Mouse (Mus musculus) heart, adult 2 months (tissue): Measurements from ENCODE around the gene Adamts12.

Source experiments
- EP300 ChIP-seq: fragments of 200-500 bp; IDR thresholded peaks from 2 replicates; pipeline ENCODE4 v1.6.1; 2011; ENCODE audit warnings: low read depth, low read length, control low read depth; ENCODE audit not compliant: insufficient read depth
- POLR2A ChIP-seq: fragments of 200-500 bp; IDR thresholded peaks from 2 replicates; pipeline ENCODE4 v1.6.1; 2011; ENCODE audit warnings: mild to moderate bottlenecking, low read depth, low read length, control low read depth; ENCODE audit not compliant: insufficient read depth

GRCm38 (mm10) chr15:11116303-11116702 lies 51.7 kb downstream of the Adamts12 start:
- TF ChIP-seq EP300 (no peak), POLR2A (no peak)
